Mouse (Mus musculus): ENCODE data around the gene Galc. TPM values are rescaled to one million over a fixed set of nuclear protein-coding genes. Genes with fewer than 3 reads are reported as not detected.

The Galc gene
- polyA plus RNA-seq (2016; fragmentation: Nextera tagmentation; extraction: Ambion mirVana) = 12.4 and 12.9 TPM in 2 replicates

DNA sequence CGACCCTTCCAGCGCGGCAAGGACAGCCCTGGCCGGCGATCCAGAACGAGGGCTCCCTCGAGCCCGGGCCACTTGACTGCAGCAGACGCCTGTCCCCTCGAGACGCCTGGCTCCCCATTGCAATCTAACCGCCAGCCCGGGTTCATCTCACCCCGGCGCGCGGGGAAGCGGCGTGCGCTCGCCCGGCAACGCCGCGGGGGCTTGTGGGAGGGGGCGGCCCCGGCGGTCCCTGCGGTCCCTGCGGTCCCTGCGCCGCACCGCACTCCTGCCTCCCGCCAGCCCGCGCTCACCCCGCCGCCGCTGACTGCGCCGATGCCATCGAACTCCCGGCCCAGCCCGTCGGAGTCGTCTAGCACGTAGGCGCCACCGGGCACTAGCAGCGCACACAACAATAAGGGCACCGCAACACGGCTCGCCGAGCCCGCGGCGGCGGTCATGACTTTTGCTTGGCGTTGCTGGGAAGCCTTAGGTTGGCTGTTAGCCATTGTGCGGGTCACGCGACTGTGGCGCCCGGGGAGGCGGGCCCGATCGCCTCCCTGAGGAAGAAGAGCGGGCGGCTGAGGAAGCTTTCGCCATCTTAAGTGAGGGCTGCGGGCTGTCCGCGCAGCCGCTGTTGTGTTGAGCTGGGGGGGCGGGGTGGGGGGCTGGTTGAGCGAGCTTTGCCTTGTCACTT, at the start of gene Galc:
Galc (minus strand) TSS at position 615 of the 673 bp plus-strand sequence.
- H3K36me3 ChIP-seq (replicated peaks) = peaks cover 5% of the 10 kb centered on the region; the same call in 1 of the 2 replicates
- H3K27ac ChIP-seq (replicated peaks) = peak within 1 kb of the TSS; percentile 99
- no peaks in the 10 kb centered on the region for H3K27me3 ChIP-seq (replicated peaks; ENCODE audit: low read depth, poor library complexity, severe bottlenecking)
- no peaks in the 10 kb centered on the region for H3K9me3 ChIP-seq
- peak within 1 kb of the TSS; percentile 85 for H3K4me3 ChIP-seq
- H3K4me1 ChIP-seq = peaks cover 16% of the 10 kb centered on the region
- under 1% methylated on average over 76 of the region's 76 CpGs for WGBS
- DNase-seq (ENCODE audit: low spot score) = peak; percentile 89

DNA sequence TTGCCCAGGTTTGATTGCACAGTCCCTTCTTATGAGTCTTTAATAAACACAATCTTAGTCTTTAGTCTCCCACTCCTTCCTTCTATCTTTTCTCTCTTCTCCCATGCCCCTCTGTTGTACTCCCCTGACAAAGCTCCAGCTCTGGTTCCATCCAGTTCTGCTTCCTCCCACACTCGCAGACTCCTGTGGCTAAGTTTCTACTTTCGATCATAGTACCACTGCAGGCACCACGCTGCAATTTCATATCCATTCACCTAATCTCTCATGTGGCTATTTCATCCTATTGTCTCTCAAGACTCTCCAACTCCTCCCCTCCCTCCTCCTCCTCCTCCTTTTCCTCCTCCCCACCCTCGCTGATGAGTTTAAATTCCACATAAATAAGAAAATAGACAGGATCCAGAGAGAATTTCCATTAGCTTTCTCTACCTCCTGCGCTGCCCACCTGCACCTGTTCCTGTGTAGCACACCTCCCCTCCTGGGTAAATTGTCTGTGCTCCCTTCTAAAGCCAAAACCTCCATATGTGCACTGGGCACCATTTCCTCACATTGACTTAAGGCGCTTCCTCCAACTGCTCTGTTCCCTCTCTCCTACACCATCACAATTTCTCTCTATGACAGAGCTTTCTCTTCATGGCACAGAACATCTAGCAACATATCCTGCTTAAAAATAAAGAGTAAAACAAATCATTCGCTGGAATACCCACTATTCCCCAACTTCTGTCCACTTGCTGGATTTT, 48.1 kb upstream of the Galc start:
- Histone ChIP-seq H3K4me1 (no peaks in the 10 kb centered on the region), H3K9me3 (no peaks in the 10 kb centered on the region), H3K36me3 (replicated peaks) (no peaks in the 10 kb centered on the region), H3K4me3 (no peak overlapping the region), H3K27me3 (replicated peaks; ENCODE audit: low read depth, poor library complexity, severe bottlenecking) (no peaks in the 10 kb centered on the region), H3K27ac (replicated peaks) (no peak overlapping the region)
- DNase-seq (ENCODE audit: low spot score) = no peak
- WGBS = 86% methylated on average over 7 of the region's 7 CpGs

DNA sequence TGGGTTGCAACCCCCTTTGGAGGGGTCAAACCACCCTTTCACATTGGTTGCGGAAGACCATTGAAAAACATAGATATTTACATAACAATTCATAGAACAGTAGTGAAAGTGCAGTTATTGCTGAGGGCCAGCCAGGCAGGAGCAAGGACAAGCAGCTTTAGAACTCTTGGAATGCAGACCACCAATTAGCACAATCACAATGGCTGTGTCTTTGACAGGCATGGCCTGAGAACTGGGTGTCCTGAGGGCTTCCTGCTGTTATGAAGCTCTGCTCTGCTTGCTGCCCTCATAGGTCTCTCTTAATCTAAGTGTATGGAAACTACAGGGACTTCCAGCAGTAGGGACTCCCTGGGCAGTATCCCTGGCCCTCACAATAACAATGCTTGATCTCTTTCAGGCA, 43.8 kb upstream of the Galc start:
- Histone ChIP-seq H3K4me1 (no peaks in the 10 kb centered on the region), H3K4me3 (no peak overlapping the region), H3K27ac (replicated peaks) (no peak overlapping the region), H3K9me3 (no peaks in the 10 kb centered on the region), H3K36me3 (replicated peaks) (no peaks in the 10 kb centered on the region), H3K27me3 (replicated peaks; ENCODE audit: low read depth, poor library complexity, severe bottlenecking) (no peaks in the 10 kb centered on the region)
- WGBS = 77% methylated on average over 1 of the region's 1 CpGs
- DNase-seq (ENCODE audit: low spot score) = no peak

DNA sequence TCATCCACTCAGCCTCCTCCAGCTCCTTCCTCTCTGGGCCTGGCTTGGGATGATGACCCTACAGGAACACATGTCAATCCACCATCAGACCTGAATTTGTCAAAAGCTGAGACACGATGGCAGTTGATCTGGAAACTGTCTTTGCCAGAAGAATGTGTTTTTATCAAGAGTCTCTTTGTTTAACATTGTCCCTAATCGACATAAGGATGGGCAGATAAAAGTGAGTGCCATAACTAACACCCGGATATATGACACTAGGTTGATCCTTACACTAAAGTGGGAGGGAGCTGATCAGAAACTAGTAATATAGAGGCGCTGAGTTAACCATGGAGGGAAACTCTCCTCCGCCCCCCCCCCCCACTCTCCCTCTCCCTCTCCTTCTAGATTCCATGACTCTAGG, 42.7 kb upstream of the Galc start:
- Histone ChIP-seq H3K27ac (replicated peaks) (no peak overlapping the region), H3K4me3 (no peak overlapping the region), H3K9me3 (no peaks in the 10 kb centered on the region), H3K4me1 (no peaks in the 10 kb centered on the region), H3K27me3 (replicated peaks; ENCODE audit: low read depth, poor library complexity, severe bottlenecking) (no peaks in the 10 kb centered on the region), H3K36me3 (replicated peaks) (no peaks in the 10 kb centered on the region)
- no peak for DNase-seq (ENCODE audit: low spot score)
- WGBS = 91% methylated on average over 5 of the region's 5 CpGs

DNA sequence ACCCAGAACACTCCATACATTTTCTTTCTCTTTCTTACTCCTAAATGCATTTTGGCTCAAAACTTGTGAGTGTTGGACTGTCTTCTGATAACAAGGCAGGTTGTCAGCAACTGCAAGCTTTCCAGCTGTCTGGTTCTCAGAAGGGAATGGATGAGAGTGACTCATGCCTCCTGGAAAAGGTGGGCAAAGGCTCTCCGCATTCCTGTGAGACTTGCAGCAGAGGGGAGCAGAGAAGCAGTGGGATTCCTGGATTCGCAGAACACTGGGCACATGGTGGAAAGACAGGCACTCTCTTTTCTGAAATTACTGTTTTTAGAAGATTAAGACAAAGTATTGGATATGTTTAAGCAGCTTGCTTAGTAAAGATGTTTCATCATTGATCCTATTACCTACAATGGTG, 35.0 kb upstream of the Galc start:
- Histone ChIP-seq H3K27me3 (replicated peaks; ENCODE audit: low read depth, poor library complexity, severe bottlenecking) (no peaks in the 10 kb centered on the region), H3K36me3 (replicated peaks) (no peaks in the 10 kb centered on the region), H3K27ac (replicated peaks) (no peak overlapping the region), H3K4me1 (no peaks in the 10 kb centered on the region), H3K9me3 (no peaks in the 10 kb centered on the region), H3K4me3 (no peak overlapping the region)
- 91% methylated on average over 2 of the region's 2 CpGs for WGBS
- no peak for DNase-seq (ENCODE audit: low spot score)

DNA sequence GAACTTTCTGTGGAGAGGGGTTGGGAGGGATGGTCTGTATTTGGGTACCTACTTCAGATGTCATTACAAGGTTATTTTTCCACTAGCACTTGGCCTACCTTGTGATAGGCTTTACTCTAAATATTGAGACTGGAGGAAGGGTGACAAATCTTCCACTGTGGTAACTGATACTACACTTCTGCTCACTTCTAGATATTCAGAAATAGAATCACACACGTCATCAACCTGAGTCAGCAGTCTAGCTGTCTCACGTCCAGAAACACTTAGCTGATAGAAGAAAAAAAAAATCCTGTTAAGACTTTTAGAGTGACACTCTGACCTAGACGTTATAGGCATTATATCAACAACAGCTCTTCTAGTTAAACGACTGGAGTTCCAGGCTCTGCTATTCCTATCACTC, 33.0 kb upstream of the Galc start:
- 84% methylated on average over 4 of the region's 4 CpGs for WGBS
- H3K4me1 ChIP-seq = no peaks in the 10 kb centered on the region
- no peak overlapping the region for H3K27ac ChIP-seq (replicated peaks)
- no peaks in the 10 kb centered on the region for H3K36me3 ChIP-seq (replicated peaks)
- DNase-seq (ENCODE audit: low spot score) = no peak
- H3K4me3 ChIP-seq = no peak overlapping the region
- no peaks in the 10 kb centered on the region for H3K9me3 ChIP-seq
- no peaks in the 10 kb centered on the region for H3K27me3 ChIP-seq (replicated peaks; ENCODE audit: low read depth, poor library complexity, severe bottlenecking)

DNA sequence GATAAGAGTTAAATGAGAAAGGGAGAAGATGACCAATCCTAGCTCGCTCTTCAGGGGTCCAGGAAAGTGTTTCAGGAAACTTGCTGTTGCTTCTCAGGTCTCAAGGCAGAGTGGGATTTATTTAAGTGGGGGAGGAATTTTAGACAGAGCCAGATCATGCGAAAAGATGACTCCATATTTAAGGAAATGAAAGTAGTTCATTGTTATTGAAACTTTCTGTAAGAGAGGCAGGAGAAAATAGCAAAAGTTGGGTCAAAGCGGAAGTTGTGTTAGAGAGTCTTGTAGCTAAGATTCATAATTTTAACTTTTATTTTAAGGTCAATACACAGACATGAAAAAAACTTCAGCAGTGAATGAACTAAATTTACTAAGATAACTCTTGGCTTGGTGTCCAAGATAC, 31.2 kb upstream of the Galc start:
- Histone ChIP-seq H3K4me1 (no peaks in the 10 kb centered on the region), H3K9me3 (no peaks in the 10 kb centered on the region), H3K36me3 (replicated peaks) (no peaks in the 10 kb centered on the region), H3K4me3 (no peak overlapping the region), H3K27ac (replicated peaks) (no peak overlapping the region), H3K27me3 (replicated peaks; ENCODE audit: low read depth, poor library complexity, severe bottlenecking) (no peaks in the 10 kb centered on the region)
- WGBS = 87% methylated on average over 3 of the region's 3 CpGs
- DNase-seq (ENCODE audit: low spot score) = no peak

DNA sequence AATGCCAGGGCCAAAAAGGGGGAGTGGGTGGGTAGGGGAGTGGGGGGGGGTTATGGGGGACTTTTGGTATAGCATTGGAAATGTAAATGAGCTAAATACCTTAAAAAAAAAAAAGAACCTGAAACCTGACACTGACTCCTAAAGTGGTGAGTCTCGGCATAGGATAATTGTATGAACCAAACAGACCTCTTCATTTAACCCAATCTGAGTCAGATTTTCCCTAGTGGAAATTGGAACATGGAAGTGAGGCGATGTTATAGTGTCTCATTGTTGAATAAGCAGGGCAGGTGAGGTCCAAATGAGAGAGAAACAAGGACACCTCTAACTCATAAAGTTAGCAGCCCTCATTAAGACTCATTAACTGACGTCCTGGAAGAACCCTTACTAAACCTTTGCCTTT, 25.2 kb upstream of the Galc start:
- DNase-seq (ENCODE audit: low spot score) = no peak
- Histone ChIP-seq H3K4me1 (no peaks in the 10 kb centered on the region), H3K9me3 (no peaks in the 10 kb centered on the region), H3K27ac (replicated peaks) (no peak overlapping the region), H3K27me3 (replicated peaks; ENCODE audit: low read depth, poor library complexity, severe bottlenecking) (no peaks in the 10 kb centered on the region), H3K4me3 (no peak overlapping the region), H3K36me3 (replicated peaks) (no peaks in the 10 kb centered on the region)
- WGBS = 77% methylated on average over 3 of the region's 3 CpGs

DNA sequence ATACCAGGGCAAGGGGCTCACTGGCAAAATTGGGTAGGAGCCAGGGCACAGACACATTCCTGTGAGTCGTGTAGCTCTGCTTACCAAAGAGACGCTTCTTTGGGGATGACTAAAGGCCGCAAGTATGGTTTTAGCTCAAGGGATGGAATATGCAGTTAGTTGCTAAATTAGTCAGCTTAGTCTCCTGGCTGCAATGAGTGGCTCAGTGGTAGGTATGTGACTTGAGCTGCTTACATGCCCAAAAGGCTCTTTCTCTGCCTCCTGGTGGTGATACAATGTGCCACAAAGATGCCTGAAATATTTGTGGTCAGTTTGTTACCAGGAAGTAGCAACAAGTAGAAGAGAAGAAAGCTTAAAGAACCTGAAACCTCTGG, 24.2 kb upstream of the Galc start:
- Histone ChIP-seq H3K9me3 (no peaks in the 10 kb centered on the region), H3K4me1 (no peaks in the 10 kb centered on the region), H3K36me3 (replicated peaks) (no peaks in the 10 kb centered on the region), H3K27me3 (replicated peaks; ENCODE audit: low read depth, poor library complexity, severe bottlenecking) (no peaks in the 10 kb centered on the region), H3K27ac (replicated peaks) (no peak overlapping the region), H3K4me3 (no peak overlapping the region)
- no peak for DNase-seq (ENCODE audit: low spot score)
- 77% methylated on average over 3 of the region's 3 CpGs for WGBS

DNA sequence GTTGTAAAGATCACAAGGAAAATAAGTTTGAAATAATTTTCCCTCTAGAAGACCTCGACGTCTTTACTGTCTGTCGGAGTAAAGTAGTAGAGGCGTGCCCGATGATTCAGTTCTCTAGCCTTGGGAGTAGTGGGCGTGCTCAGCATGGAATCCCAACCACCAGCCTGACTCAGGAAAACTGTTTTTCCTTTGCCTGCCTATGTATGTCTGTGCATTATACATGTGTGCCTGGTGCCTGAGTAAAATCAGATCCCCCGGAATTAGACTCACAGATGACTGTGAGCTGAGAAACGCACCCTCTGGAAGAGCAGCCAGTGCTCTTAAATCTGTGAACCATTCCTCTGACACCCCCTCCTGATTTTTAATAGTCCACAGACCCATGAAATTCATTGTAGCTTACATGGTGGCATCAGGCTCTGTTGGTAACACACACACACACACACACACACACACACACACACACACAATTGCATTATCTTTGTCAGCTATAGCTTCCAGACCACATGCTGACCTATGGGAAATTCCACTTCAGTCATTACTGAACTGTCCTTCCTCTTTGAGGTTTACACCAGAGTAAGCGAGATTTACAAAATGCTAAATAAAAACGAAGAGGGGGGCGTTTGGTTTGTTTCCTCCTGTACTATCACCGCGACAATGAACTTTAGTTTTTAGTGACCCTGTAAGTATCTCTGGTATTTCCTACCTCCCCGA, 23.7 kb upstream of the Galc start:
- Histone ChIP-seq H3K27me3 (replicated peaks; ENCODE audit: low read depth, poor library complexity, severe bottlenecking) (no peaks in the 10 kb centered on the region), H3K36me3 (replicated peaks) (no peaks in the 10 kb centered on the region), H3K4me3 (no peak overlapping the region), H3K4me1 (no peaks in the 10 kb centered on the region), H3K9me3 (no peaks in the 10 kb centered on the region), H3K27ac (replicated peaks) (no peak overlapping the region)
- WGBS = 83% methylated on average over 14 of the region's 14 CpGs
- no peak for DNase-seq (ENCODE audit: low spot score)

DNA sequence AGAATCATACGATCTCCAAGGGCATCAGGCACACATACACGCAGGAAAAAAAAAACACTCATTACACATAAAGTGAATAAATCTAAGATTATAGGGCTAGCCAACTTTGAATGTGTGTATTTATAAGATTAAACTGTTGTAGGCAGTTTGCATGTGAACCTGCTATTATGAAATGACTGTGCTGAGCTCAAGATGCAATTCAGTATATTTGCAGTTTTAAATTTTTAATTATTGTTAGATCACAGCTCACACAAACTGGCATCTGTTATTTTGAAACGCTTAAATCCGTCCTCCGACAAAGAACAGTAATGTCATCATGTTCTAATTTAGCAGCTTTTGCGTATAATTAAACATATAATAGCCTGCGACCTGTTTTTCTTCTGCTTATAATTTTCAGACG, 21.7 kb upstream of the Galc start:
- Histone ChIP-seq H3K4me3 (no peak overlapping the region), H3K36me3 (replicated peaks) (no peaks in the 10 kb centered on the region), H3K27ac (replicated peaks) (no peak overlapping the region), H3K4me1 (no peaks in the 10 kb centered on the region), H3K9me3 (no peaks in the 10 kb centered on the region), H3K27me3 (replicated peaks; ENCODE audit: low read depth, poor library complexity, severe bottlenecking) (no peaks in the 10 kb centered on the region)
- no peak for DNase-seq (ENCODE audit: low spot score)
- 74% methylated on average over 8 of the region's 8 CpGs for WGBS

DNA sequence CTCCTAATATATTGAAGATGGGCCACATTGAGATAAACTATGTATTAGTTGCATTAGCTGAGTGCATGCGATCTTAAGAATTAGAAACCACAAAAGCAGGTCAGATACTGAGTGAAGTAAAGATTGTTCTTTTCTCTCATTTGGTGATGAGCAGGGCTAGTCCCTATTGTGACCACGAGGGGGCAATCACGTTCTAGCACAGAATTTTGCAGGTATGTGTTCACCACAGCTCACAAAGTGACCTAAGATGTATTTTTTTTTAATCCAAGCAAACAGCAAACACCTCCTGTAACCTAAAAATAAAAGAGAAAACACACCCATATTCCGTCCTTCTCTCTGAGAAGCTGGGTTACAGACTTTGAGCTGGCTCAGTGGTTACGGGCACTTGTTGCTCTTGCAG, 21.3 kb upstream of the Galc start:
- Histone ChIP-seq H3K27me3 (replicated peaks; ENCODE audit: low read depth, poor library complexity, severe bottlenecking) (no peaks in the 10 kb centered on the region), H3K4me3 (no peak overlapping the region), H3K9me3 (no peaks in the 10 kb centered on the region), H3K4me1 (no peaks in the 10 kb centered on the region), H3K36me3 (replicated peaks) (no peaks in the 10 kb centered on the region), H3K27ac (replicated peaks) (no peak overlapping the region)
- DNase-seq (ENCODE audit: low spot score) = peak; percentile 64
- 38% methylated on average over 5 of the region's 5 CpGs for WGBS

DNA sequence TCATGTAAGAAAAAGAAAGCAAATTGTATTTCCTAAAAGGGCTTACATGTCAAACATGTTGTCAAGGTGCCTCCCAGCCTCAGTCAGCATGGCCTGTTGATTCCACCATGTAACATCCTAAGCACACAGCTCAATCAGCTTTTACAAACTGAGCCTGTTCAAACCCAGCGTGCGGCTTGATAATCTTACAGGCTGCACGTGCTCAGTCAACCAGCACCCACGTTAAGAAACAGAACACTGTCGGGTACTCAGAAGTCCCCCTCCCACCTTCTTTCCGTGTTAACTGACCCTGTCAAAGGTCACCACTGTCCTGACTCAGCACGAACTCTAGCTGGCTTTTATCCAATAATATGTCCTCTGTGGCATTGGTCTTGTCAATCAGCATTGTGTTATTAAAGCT, 13.2 kb upstream of the Galc start:
- Histone ChIP-seq H3K4me3 (no peak overlapping the region), H3K36me3 (replicated peaks) (no peaks in the 10 kb centered on the region), H3K9me3 (no peaks in the 10 kb centered on the region), H3K4me1 (peaks cover 4% of the 10 kb centered on the region; the same call in 1 of the 2 replicates), H3K27ac (replicated peaks) (no peak overlapping the region), H3K27me3 (replicated peaks; ENCODE audit: low read depth, poor library complexity, severe bottlenecking) (no peaks in the 10 kb centered on the region)
- DNase-seq (ENCODE audit: low spot score) = no peak
- 70% methylated on average over 7 of the region's 7 CpGs for WGBS
